Mouse (Mus musculus) spleen, adult 2 months (tissue): ENCODE data around the gene Art4.

Source experiments
- CTCF ChIP-seq: fragments of 200-500 bp; IDR thresholded peaks from 2 replicates; pipeline ENCODE4 v1.5.1; 2011; ENCODE audit warnings: mild to moderate bottlenecking, inconsistent platforms; ENCODE audit not compliant: insufficient read depth, insufficient read length, insufficient replicate concordance; ENCODE audit errors: extremely low read depth
- POLR2A ChIP-seq: fragments of 200-500 bp; IDR thresholded peaks from 2 replicates; pipeline ENCODE4 v1.6.1; 2011; ENCODE audit warnings: low read depth, low read length, inconsistent platforms

GRCm38 (mm10) chr6:136906937-136907293, 49.4 kb upstream of the Art4 start:
- TF ChIP-seq POLR2A (no peak), CTCF (no peak)
